Mouse (Mus musculus): ENCODE results near the gene Kif3b. TPM values are rescaled to one million over a fixed set of nuclear protein-coding genes. Genes with fewer than 3 reads are reported as not detected.

Kif3b gene
- polyA plus RNA-seq, 1 experiment from 2014 or later = 8.9 TPM

DNA sequence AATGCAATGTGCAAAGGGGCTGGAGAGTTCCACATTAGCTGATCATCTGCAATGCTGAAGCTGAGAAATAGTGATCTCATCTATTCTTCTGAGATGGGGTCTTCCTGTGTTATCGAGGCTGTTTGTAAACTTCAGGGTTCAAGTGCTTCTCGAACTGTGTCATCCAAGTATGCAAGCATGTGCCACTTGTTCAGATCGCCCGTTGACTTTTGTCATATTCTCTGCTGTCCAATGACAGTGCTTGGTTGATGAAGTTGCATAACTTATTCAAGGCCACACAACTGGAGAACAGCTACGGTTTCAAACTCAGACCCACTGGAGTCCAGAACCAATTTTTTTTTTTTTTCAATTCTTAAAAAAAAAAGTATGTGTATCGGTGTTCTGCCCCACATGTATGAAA, 51.0 kb downstream of the Kif3b start:
- Histone ChIP-seq H3K4me2 (replicated peaks; ENCODE audit: low read depth, low read length) (no peak overlapping the region), H3K27ac (ENCODE audit: low read length) (no peak overlapping the region), H3K27me3 (ENCODE audit: insufficient read depth, low read length) (no peaks in the 10 kb centered on the region), H3K4me3 (ENCODE audit: low read length) (no peak overlapping the region), H3K4me1 (ENCODE audit: insufficient read depth, low read length) (peaks cover 6% of the 10 kb centered on the region), H3K9me3 (ENCODE audit: low read length) (no peaks in the 10 kb centered on the region), H3K36me3 (ENCODE audit: insufficient read depth, low read length) (peaks cover 7% of the 10 kb centered on the region; the same call in 1 of the 2 replicates), H3K9ac (replicated peaks; ENCODE audit: low read length) (no peak overlapping the region)
- 91% methylated on average over 6 of the region's 6 CpGs for WGBS
- ATAC-seq (ENCODE audit: low FRiP score, low TSS enrichment) = no peak

DNA sequence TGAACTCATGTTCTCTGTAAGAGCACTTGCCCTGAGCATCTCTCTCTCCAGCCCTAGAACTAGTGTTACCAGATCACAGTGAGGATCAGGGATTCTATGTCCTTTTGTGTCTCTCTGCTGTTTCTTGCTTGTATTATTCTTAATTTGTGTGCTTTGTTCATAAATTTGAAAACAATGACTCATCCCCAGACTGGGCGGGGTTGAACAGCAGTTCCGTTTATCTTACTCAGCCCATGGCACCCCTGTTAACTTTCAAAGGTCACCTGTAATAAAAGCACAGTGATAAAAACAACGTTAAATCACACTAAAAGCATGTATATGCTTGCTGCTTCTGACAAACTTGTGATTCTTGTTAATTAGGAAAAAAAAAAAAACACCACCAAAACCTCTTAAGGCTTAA, 51.4 kb downstream of the Kif3b start:
- no peak overlapping the region for H3K27ac ChIP-seq (ENCODE audit: low read length)
- no peaks in the 10 kb centered on the region for H3K9me3 ChIP-seq (ENCODE audit: low read length)
- H3K4me1 ChIP-seq (ENCODE audit: insufficient read depth, low read length) = peaks cover 7% of the 10 kb centered on the region
- H3K4me3 ChIP-seq (ENCODE audit: low read length) = no peak overlapping the region
- peaks cover 7% of the 10 kb centered on the region; the same call in 1 of the 2 replicates for H3K36me3 ChIP-seq (ENCODE audit: insufficient read depth, low read length)
- 70% methylated on average over 3 of the region's 3 CpGs for WGBS
- no peak for ATAC-seq (ENCODE audit: low FRiP score, low TSS enrichment)
- H3K27me3 ChIP-seq (ENCODE audit: insufficient read depth, low read length) = no peaks in the 10 kb centered on the region
- H3K4me2 ChIP-seq (replicated peaks; ENCODE audit: low read depth, low read length) = no peak overlapping the region
- no peak overlapping the region for H3K9ac ChIP-seq (replicated peaks; ENCODE audit: low read length)

DNA sequence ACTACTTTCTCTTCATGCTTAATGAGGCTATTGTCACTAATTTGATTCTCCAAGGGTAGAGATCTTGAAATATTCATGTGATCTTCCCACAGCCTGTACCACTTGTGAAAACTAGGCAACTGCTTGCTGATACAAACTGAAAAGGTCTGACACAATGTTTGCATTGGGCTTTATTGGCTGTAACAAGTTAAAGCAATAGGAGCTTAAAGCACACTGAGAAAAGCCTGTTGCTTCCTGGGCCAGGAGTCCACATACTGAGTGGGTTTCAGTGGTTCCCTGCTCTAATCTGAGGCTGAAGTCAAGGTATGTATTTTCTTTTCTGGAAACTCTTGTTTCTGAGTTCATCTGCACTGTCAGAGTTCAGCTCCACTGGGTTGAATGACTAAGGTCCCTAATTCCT, 52.0 kb downstream of the Kif3b start:
- H3K27ac ChIP-seq (ENCODE audit: low read length) = no peak overlapping the region
- H3K9ac ChIP-seq (replicated peaks; ENCODE audit: low read length) = no peak overlapping the region
- H3K4me3 ChIP-seq (ENCODE audit: low read length) = no peak overlapping the region
- no peak for ATAC-seq (ENCODE audit: low FRiP score, low TSS enrichment)
- no peak overlapping the region for H3K4me2 ChIP-seq (replicated peaks; ENCODE audit: low read depth, low read length)
- H3K36me3 ChIP-seq (ENCODE audit: insufficient read depth, low read length) = peaks cover 7% of the 10 kb centered on the region; the same call in 1 of the 2 replicates
- no peaks in the 10 kb centered on the region for H3K27me3 ChIP-seq (ENCODE audit: insufficient read depth, low read length)
- peaks cover 12% of the 10 kb centered on the region for H3K4me1 ChIP-seq (ENCODE audit: insufficient read depth, low read length)
- no peaks in the 10 kb centered on the region for H3K9me3 ChIP-seq (ENCODE audit: low read length)

DNA sequence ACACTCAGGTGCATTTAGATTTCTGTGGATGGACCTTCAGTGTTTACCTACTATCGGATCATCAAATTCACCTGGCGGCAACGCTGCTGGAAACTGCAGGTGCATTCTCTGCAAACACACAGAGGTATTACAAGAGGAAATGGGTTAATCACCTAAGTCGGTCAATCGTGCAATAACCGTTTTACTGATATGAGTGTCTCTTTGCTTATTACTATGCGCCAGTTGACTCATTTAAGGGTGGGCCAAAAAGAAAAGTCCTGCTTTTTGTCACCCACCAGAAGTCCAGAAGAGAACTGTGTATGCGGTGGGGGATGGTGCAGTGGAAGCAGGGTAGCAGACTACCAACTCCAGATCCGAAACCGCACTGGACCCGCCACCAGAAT, 53.8 kb downstream of the Kif3b start:
- peaks cover 7% of the 10 kb centered on the region; the same call in 1 of the 2 replicates for H3K36me3 ChIP-seq (ENCODE audit: insufficient read depth, low read length)
- H3K4me3 ChIP-seq (ENCODE audit: low read length) = peak overlapping the region; percentile 75
- H3K27me3 ChIP-seq (ENCODE audit: insufficient read depth, low read length) = no peaks in the 10 kb centered on the region
- peak overlapping the region; percentile 77 for H3K9ac ChIP-seq (replicated peaks; ENCODE audit: low read length)
- H3K27ac ChIP-seq (ENCODE audit: low read length) = peak overlapping the region; percentile 82
- H3K4me1 ChIP-seq (ENCODE audit: insufficient read depth, low read length) = peaks cover 26% of the 10 kb centered on the region
- ATAC-seq (ENCODE audit: low FRiP score, low TSS enrichment) = no peak
- 3% methylated on average over 11 of the region's 11 CpGs for WGBS
- H3K4me2 ChIP-seq (replicated peaks; ENCODE audit: low read depth, low read length) = peak overlapping the region; percentile 74
- no peaks in the 10 kb centered on the region for H3K9me3 ChIP-seq (ENCODE audit: low read length)

DNA sequence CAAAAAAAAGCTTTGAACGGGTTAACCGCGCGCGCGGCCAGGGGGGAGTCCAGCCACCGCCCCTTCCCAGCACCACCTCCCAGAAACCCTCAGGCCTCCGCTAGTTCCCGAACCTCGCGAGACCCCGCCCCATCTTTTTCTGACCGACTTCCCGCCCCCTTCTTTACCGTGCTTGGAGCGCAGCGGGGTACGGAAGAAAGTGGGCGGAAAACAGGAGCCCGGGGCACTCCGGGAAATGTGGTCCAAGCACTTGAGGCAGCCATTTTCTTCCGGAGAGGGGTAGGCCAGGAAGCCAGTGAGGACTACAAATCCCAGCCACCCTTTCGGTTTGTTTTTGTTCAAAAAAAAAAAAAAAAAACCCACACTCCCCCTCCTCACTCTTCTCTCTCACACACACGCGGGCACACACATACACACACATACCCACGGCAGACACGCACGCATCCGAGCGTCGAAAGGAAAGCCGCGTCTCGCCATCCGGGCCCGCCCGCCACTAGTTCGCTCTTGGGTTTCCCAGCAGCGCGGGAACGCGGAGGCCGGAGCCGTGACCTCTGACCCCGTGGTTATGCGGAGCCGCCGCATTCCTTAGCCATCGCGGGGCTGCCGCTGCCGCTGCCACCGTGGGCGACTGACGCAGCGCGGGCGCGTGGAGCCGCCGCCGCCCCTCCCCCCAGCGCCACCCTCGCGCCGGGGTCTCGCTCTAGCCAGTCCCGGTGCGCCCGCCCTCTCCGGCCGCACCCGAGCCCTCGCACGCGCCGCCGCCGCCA, 54.4 kb downstream of the Kif3b start, which contains the start of gene Asxl1:
TSS of gene Asxl1 (plus strand) at position 376 of the 767 bp plus-strand sequence.
- Histone ChIP-seq H3K9me3 (ENCODE audit: low read length) (no peaks in the 10 kb centered on the region), H3K36me3 (ENCODE audit: insufficient read depth, low read length) (peaks cover 7% of the 10 kb centered on the region; the same call in 1 of the 2 replicates), H3K4me1 (ENCODE audit: insufficient read depth, low read length) (peaks cover 32% of the 10 kb centered on the region), H3K27ac (ENCODE audit: low read length) (peak within 1 kb of the TSS; percentile 100), H3K9ac (replicated peaks; ENCODE audit: low read length) (peak within 1 kb of the TSS; percentile 99), H3K4me3 (ENCODE audit: low read length) (peak within 1 kb of the TSS; percentile 75), H3K27me3 (ENCODE audit: insufficient read depth, low read length) (no peaks in the 10 kb centered on the region), H3K4me2 (replicated peaks; ENCODE audit: low read depth, low read length) (peak within 1 kb of the TSS; percentile 74)
- under 1% methylated on average over 67 of the region's 79 CpGs for WGBS
- ATAC-seq (ENCODE audit: low FRiP score, low TSS enrichment) = peak; percentile 97

DNA sequence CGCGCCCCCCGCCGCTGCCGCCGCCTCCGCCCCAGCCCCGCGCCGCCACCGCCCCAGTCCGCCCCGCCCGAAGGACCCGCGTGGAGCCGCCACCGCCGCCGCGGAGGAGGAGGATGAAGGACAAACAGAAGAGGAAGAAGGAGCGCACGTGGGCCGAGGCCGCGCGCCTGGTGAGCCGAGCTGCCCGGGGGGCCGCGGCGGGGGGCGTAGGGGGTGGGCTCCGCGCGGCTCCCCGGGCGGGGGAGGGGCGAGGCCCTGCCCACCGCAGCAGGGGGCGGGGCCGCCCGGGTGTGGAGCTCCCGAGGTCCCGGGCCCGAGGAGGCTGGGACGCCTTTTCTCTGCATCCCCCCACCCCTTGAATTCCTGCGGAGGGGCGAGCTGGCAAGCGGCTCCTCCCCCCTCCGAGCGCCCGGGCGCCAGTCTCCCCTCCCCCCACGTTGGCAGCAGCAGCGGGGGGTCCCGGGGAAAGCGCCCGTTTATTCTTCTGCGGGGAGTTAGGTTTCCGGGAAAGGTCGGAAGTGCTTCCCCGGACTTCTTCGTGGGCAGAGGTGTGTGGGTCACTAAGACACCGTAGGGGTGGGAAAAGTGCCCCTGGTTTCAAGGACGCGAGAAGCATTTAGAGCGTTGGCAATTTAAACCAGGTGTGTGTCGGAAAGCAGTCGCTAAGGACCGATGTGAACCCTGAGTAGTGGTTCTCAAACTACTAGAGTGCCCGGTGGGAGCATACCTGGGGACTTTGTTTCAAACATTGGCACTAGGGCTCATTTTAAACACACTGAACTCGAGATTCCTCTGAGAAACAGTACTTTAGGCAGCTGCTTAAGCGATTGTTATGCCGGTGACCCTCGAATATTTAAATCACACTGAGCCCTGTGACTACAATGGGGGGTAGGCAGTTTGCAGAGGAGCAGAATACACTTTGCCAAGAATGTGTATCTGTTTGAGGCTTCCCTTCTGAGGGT, 55.3 kb downstream of the Kif3b start:
- ATAC-seq (ENCODE audit: low FRiP score, low TSS enrichment) = peak; percentile 71
- Histone ChIP-seq H3K27me3 (ENCODE audit: insufficient read depth, low read length) (no peaks in the 10 kb centered on the region), H3K9ac (replicated peaks; ENCODE audit: low read length) (peak overlapping the region; percentile 99), H3K36me3 (ENCODE audit: insufficient read depth, low read length) (peaks cover 7% of the 10 kb centered on the region; the same call in 1 of the 2 replicates), H3K27ac (ENCODE audit: low read length) (peak overlapping the region; percentile 100), H3K9me3 (ENCODE audit: low read length) (no peaks in the 10 kb centered on the region), H3K4me2 (replicated peaks; ENCODE audit: low read depth, low read length) (peak overlapping the region; percentile 61), H3K4me1 (ENCODE audit: insufficient read depth, low read length) (peaks cover 39% of the 10 kb centered on the region), H3K4me3 (ENCODE audit: low read length) (peak overlapping the region; percentile 75)
- WGBS = under 1% methylated on average over 33 of the region's 76 CpGs

DNA sequence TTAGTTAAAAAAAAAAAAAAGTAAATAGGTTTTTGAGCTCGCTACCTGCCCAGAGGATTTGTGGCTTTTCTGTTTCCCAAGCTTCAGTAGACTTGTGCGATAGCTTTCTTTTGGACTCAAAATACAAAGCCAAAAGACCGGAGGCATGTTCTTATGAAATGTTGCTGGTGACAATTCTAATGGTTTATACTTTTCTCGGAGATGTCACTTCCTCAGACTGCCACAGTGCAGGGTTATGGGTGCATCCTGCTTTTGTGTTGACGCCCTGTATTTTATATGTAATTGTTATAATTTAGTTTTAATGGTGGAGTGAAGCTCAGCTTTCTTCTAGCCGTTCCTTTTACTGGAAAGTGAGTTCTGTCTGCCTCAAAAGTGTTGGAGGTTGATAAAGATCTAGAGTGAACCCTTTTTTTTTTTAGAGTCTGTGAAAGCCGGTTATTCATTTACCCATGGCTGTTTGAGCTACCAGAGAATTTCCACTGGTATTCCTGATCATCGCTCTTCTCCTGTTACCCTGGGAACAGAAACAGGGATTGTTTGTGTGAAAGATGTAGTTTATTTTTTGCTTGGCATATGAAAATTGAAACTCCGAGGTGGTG, 56.1 kb downstream of the Kif3b start:
- Histone ChIP-seq H3K9me3 (ENCODE audit: low read length) (no peaks in the 10 kb centered on the region), H3K4me3 (ENCODE audit: low read length) (peak overlapping the region; percentile 75), H3K36me3 (ENCODE audit: insufficient read depth, low read length) (peaks cover 5% of the 10 kb centered on the region; the same call in 1 of the 2 replicates), H3K9ac (replicated peaks; ENCODE audit: low read length) (peak overlapping the region; percentile 99), H3K4me2 (replicated peaks; ENCODE audit: low read depth, low read length) (peak overlapping the region; percentile 61), H3K27ac (ENCODE audit: low read length) (peak overlapping the region; percentile 100), H3K27me3 (ENCODE audit: insufficient read depth, low read length) (no peaks in the 10 kb centered on the region), H3K4me1 (ENCODE audit: insufficient read depth, low read length) (peaks cover 39% of the 10 kb centered on the region)
- no peak for ATAC-seq (ENCODE audit: low FRiP score, low TSS enrichment)
- 5% methylated on average over 9 of the region's 9 CpGs for WGBS

DNA sequence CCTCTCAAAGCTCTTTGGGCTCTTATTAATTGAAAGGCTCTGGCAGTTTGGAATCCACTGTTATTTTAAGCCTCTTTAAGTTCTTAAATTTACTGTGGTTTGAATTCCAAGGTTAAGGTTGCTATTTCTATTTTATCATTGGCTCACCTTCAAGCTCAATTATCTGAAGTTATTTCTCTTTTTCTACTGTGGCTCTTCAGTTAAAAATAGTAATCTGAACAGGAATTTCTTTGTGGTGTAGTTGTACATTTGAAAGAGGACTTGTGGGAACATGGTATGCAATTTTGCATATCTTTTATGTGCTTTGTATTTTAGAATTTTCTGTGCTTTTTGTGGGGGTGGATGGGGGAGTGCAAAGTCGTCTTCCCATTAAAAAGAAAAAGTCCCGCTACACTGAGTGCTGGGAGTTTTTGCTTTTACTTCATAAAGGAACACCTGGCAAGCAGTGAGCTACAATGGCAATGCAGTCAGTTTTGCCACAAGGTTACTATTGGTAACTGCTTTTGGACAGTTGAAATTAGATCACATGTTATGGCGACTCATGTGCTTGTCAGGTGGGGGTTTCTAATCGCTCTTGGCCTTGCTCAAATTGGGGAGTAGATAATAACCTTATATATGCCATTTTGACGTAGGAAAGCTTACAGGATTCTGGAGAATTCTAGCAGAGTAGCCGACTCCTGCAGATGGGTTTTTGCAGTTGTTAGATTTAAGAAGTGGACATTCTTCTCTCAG, 57.1 kb downstream of the Kif3b start:
- Histone ChIP-seq H3K27ac (ENCODE audit: low read length) (peak overlapping the region; percentile 28; the same call in 1 of the 2 replicates), H3K36me3 (ENCODE audit: insufficient read depth, low read length) (peaks cover 7% of the 10 kb centered on the region; the same call in 1 of the 2 replicates), H3K27me3 (ENCODE audit: insufficient read depth, low read length) (no peaks in the 10 kb centered on the region), H3K4me3 (ENCODE audit: low read length) (peak overlapping the region; percentile 75), H3K9ac (replicated peaks; ENCODE audit: low read length) (peak overlapping the region; percentile 41; the same call in 1 of the 2 replicates), H3K9me3 (ENCODE audit: low read length) (no peaks in the 10 kb centered on the region), H3K4me1 (ENCODE audit: insufficient read depth, low read length) (peaks cover 39% of the 10 kb centered on the region), H3K4me2 (replicated peaks; ENCODE audit: low read depth, low read length) (peak overlapping the region; percentile 61)
- no peak for ATAC-seq (ENCODE audit: low FRiP score, low TSS enrichment)
- WGBS = 46% methylated on average over 6 of the region's 6 CpGs
